Mouse (Mus musculus) heart, embryonic 10.5 days (tissue): Measurements from ENCODE around the gene Krt24. TPM values are rescaled to one million over a fixed set of nuclear protein-coding genes. Genes with fewer than 3 reads are reported as not detected.

Source experiments
- DNase-seq: peaks from one replicate; pipeline ENCODE4 v3.0.0-alpha.2; 2017; ENCODE audit warnings: low spot score
- H3K27ac ChIP-seq: fragments of 300-500 bp; sonication (generic); 2 replicates; pipeline ENCODE4 v1.5.1; 2016; ENCODE audit warnings: mild to moderate bottlenecking
- H3K27me3 ChIP-seq: fragments of 300-500 bp; sonication (generic); 2 replicates; pipeline ENCODE4 v1.6.1; 2016; ENCODE audit warnings: mild to moderate bottlenecking; ENCODE audit not compliant: poor library complexity, insufficient read depth, severe bottlenecking
- H3K36me3 ChIP-seq: fragments of 300-500 bp; sonication (generic); 2 replicates; pipeline ENCODE4 v1.6.1; 2016; ENCODE audit warnings: mild to moderate bottlenecking, moderate library complexity
- H3K4me1 ChIP-seq: fragments of 300-500 bp; sonication (generic); 2 replicates; pipeline ENCODE4 v1.6.1; 2016; ENCODE audit warnings: mild to moderate bottlenecking
- H3K4me3 ChIP-seq: fragments of 300-500 bp; sonication (generic); 2 replicates; pipeline ENCODE4 v1.5.1; 2016; ENCODE audit warnings: mild to moderate bottlenecking, moderate library complexity
- H3K9me3 ChIP-seq: fragments of 300-500 bp; sonication (generic); 2 replicates; pipeline ENCODE4 v1.6.1; 2016; ENCODE audit warnings: mild to moderate bottlenecking, moderate library complexity
- WGBS: fragments of 180-500 bp; shearing (Covaris S2); methylation state at CpG from one replicate; pipeline ENCODE4 v1.1.7; 2016; 5-methylcytosine and 5-hydroxymethylcytosine counted together
- polyA plus RNA-seq: library from polyadenylated mRNA; unstranded; fragments of >200 nt; fragmentation: Nextera tagmentation; extraction: Ambion mirVana; gene quantifications from 2 replicates; pipeline ENCODE4 v1.2.1, GENCODE M21; 2016

Krt24 gene
- polyA plus RNA-seq, 1 experiment from 2014 or later: not detected

DNA sequence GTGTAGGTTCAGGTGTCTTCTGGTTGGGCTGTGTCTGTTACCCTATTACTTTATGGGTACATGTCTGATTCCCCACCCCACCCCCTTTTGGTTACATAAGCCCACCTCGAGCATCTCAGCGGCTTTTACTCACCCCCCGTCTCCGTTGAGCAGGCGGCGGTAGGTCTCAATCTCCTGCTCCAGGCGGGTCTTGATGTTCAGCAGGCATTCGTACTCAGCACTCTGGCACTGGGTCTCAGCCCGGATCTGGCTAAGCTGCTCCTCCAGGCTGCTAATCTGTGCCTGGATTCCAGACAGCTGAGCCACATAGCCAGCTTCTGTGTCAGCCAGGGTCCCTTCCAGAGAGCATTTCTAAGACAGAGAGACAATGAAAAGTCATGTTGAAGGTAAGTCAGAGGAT lies 3.9 kb downstream of the Krt24 start:
- Histone ChIP-seq H3K27me3 (peaks cover 10% of the 10 kb centered on the region), H3K27ac (no peak overlapping the region), H3K36me3 (no peaks in the 10 kb centered on the region), H3K4me3 (no peak overlapping the region), H3K9me3 (no peaks in the 10 kb centered on the region), H3K4me1 (peaks cover 8% of the 10 kb centered on the region; the same call in 1 of the 2 replicates)
- 58% methylated on average over 9 of the region's 9 CpGs for WGBS
- DNase-seq: no peak

DNA sequence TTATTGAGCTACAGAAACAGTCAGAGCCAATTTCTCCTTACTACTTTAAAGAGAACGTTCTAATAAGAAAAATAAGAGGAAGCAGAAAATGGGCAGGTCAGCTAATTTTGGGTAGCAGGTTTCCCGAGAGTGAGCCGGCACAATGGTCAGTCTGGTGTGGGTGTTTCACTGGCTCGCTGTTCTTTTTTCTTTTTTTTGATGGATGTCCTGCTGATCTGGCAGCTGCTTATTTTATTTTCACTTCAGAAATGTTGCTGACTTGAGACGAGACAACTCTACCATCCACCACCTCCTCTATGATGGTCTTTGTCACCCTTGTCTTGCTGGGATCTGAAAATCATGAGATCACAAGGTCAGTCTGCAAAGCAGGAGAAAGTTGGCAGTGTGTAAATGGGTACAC lies 5.1 kb downstream of the Krt24 start:
- DNase-seq: no peak
- 81% methylated on average over 5 of the region's 5 CpGs for WGBS
- H3K36me3 ChIP-seq: no peaks in the 10 kb centered on the region

DNA sequence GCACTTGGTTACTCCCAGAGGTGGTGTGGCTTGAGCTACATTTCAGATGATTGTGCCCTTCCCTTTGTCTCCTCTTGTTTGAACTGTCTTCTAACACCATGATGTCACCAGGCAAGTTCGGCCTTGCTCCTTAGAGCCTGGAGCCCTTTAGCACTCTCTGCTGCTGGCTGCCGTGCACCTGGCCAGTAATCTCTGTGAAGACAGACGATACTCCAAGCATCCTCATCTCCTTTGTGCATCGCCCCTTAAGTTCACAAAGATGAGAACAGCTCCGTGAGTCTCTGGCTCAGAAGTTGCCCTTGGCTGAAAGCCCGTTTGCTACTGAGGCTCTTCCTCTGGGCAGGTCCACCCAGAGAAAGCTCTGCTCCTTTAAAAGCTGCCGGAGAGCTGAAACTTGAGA lies 8.3 kb downstream of the Krt24 start:
- H3K9me3 ChIP-seq: no peaks in the 10 kb centered on the region
- DNase-seq: no peak
- 64% methylated on average over 7 of the region's 7 CpGs for WGBS
- H3K27me3 ChIP-seq: no peaks in the 10 kb centered on the region
- peaks cover 11% of the 10 kb centered on the region; the same call in 1 of the 2 replicates for H3K4me1 ChIP-seq
- H3K4me3 ChIP-seq: no peak overlapping the region
- H3K27ac ChIP-seq: no peak overlapping the region
- H3K36me3 ChIP-seq: no peaks in the 10 kb centered on the region

More for the DNA sequence above, 5.1 kb downstream of the Krt24 start:
- Histone ChIP-seq H3K27ac (no peak overlapping the region), H3K9me3 (no peaks in the 10 kb centered on the region), H3K27me3 (peaks cover 9% of the 10 kb centered on the region), H3K4me1 (peaks cover 15% of the 10 kb centered on the region; the same call in 1 of the 2 replicates), H3K4me3 (no peak overlapping the region)

DNA sequence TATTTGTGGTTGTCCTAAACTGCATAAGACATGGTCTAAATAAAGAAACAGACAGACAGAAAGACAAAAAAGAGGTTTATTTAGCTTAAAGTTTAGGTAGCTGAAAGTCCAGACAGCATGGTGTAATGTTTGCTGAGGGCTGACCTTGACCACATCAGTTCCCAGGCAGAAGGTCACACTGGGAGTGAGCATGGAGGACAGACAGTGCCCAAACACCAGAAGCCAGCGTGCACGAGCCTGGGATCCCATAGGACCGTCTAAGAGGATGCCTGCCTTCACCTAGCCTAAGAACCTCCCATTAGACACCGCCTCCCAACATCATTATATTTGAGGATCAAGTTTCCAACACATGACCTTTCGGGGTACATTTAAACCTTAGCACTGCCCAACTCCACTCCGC lies 9.4 kb downstream of the Krt24 start:
- Histone ChIP-seq H3K36me3 (no peaks in the 10 kb centered on the region), H3K9me3 (no peaks in the 10 kb centered on the region), H3K27ac (no peak overlapping the region), H3K4me3 (no peak overlapping the region), H3K27me3 (no peaks in the 10 kb centered on the region), H3K4me1 (peaks cover 8% of the 10 kb centered on the region; the same call in 1 of the 2 replicates)
- no peak for DNase-seq
- 72% methylated on average over 6 of the region's 6 CpGs for WGBS

DNA sequence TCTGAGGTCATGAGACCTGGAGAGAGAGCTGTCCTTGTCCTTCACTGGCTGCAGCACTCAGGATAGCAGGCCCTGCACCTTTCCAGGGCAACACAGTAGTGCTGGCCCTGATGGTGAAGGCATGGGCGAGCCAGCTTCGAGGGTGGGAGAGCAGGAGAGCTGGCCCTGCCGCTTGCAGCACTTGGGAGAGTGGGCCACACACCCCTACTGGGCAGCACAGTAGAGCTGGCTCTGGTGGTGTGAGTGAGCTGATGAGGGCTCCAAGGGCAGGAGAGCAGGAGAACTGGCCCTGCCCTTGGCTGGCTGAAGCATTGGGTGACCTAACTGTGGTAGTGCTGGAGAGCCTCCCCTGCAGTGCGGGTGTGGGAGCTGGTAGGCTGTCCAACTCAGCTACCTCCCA lies 12.3 kb downstream of the Krt24 start:
- no peaks in the 10 kb centered on the region for H3K36me3 ChIP-seq
- WGBS: 85% methylated on average over 4 of the region's 4 CpGs
- H3K4me1 ChIP-seq: peaks cover 8% of the 10 kb centered on the region; the same call in 1 of the 2 replicates
- H3K27me3 ChIP-seq: no peaks in the 10 kb centered on the region
- no peaks in the 10 kb centered on the region for H3K9me3 ChIP-seq
- no peak overlapping the region for H3K27ac ChIP-seq
- H3K4me3 ChIP-seq: no peak overlapping the region
- no peak for DNase-seq

DNA sequence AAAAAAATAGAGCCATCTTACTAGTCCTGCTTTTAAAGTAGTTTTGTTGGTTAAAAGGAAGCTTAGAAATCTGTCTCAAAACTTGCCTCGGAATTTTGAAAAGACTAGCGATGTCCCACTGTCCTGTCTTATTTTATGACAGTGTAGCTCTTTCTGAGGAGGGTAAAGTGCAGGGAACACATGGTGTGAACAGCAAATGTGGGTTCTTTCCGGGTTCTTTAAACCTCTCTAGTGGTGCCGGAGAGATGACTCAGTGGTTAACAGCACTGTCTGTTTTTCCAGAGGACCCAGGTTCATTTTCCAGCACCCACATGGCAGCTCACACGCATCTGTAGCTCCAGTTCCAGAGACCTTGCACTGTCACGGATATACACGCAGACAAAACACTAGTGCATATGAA lies 15.9 kb downstream of the Krt24 start:
- 71% methylated on average over 7 of the region's 7 CpGs for WGBS
- Histone ChIP-seq H3K27me3 (no peaks in the 10 kb centered on the region), H3K9me3 (no peaks in the 10 kb centered on the region), H3K4me1 (no peaks in the 10 kb centered on the region; the same call in 1 of the 2 replicates), H3K27ac (no peak overlapping the region), H3K4me3 (no peak overlapping the region), H3K36me3 (no peaks in the 10 kb centered on the region)
- DNase-seq: no peak

DNA sequence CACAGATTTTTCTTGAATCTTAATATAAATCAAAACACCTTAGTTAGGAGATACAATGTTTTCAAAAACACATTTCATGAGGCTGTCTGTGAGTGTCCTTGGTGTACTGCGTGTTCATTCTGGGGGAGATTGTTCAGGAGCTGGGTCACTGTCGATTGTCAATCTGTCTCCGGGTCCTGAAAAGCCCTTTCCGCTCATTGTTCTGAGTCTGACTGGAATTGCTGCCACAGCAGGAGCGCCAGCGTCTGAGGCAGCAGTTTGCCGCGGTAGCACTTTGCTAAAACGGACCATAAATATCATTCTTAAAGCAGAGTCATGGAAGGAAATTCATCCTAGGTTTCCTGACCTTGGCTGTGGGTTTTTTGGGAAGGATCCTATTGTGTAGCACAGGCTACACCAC lies 19.3 kb downstream of the Krt24 start:
- Histone ChIP-seq H3K4me1 (no peaks in the 10 kb centered on the region), H3K27me3 (no peaks in the 10 kb centered on the region), H3K27ac (no peak overlapping the region), H3K9me3 (no peaks in the 10 kb centered on the region), H3K36me3 (no peaks in the 10 kb centered on the region), H3K4me3 (no peak overlapping the region)
- DNase-seq: no peak
- WGBS: 54% methylated on average over 9 of the region's 9 CpGs

DNA sequence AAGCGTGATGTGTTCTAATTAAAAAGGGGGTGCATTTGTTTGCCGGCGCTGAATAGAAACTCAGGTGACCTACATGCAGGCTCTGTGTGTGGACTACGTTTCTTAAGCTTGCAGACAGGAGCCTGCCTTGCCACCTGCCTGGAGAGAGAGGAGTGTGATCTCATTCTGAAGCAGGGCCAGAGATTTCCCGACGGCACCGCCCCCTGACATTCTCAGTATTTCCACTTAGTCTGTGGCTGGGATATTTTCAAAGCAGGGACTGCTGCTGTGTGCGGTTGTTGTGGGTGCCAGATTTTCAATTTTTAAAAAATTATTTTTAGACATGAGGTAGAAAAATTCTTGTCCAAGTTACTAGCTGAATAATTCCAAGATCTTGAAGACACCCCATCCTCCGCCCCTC lies 19.8 kb downstream of the Krt24 start:
- no peak for DNase-seq
- Histone ChIP-seq H3K27ac (0 out of 2 replicates have a peak overlapping the region, but pooled peaks have one; percentile 10), H3K9me3 (no peaks in the 10 kb centered on the region), H3K27me3 (no peaks in the 10 kb centered on the region), H3K36me3 (no peaks in the 10 kb centered on the region), H3K4me1 (no peaks in the 10 kb centered on the region), H3K4me3 (no peak overlapping the region)
- WGBS: 64% methylated on average over 9 of the region's 9 CpGs

DNA sequence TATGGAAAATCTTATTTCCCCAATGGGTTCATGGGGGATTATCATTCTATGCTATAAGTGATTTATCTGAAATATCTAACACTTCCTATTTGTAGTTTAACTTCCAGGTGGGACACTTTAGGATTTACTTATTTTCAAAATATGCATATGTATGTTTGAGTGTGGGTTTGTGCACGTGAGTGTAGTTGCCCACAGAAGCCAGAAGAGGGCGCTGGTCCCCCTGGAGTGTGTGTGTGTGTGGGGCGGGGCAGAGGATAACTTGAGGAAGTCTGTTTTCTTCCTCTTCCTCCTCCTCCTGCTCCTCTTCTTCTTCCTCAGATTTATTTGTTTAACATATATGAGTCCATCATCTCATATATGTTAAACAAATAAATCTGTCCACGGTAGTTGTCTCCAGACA lies 28.8 kb downstream of the Krt24 start:
- H3K4me3 ChIP-seq: no peak overlapping the region
- 73% methylated on average over 4 of the region's 4 CpGs for WGBS
- H3K9me3 ChIP-seq: no peaks in the 10 kb centered on the region
- H3K4me1 ChIP-seq: no peaks in the 10 kb centered on the region
- H3K27me3 ChIP-seq: no peaks in the 10 kb centered on the region
- no peaks in the 10 kb centered on the region for H3K36me3 ChIP-seq
- H3K27ac ChIP-seq: no peak overlapping the region
- no peak for DNase-seq

DNA sequence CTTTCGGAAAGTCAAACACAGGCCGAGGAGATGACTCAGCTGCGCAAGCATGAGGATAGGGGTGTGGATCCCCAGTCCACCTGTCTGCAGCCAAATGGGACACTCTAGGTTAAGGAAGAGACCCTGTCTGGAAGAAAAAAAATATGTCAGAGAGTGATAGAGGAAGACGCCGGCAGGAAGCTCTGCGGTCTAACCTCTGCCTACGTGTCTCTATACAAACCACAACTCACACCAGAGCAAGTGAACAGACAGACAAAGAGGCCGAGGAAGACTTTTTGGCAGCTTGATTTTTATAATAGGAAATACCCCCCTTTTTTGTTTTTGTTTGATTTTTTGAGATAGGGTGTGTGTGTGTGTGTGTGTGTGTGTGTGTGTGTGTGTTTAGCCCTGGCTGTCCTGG lies 29.7 kb downstream of the Krt24 start:
- H3K27ac ChIP-seq: no peak overlapping the region
- no peak overlapping the region for H3K4me3 ChIP-seq
- 91% methylated on average over 8 of the region's 8 CpGs for WGBS
- H3K4me1 ChIP-seq: 0 out of 2 replicates have a peak, but pooled peaks cover 1% of the 10 kb centered on the region
- H3K36me3 ChIP-seq: no peaks in the 10 kb centered on the region
- no peaks in the 10 kb centered on the region for H3K27me3 ChIP-seq
- H3K9me3 ChIP-seq: no peaks in the 10 kb centered on the region
- DNase-seq: no peak

DNA sequence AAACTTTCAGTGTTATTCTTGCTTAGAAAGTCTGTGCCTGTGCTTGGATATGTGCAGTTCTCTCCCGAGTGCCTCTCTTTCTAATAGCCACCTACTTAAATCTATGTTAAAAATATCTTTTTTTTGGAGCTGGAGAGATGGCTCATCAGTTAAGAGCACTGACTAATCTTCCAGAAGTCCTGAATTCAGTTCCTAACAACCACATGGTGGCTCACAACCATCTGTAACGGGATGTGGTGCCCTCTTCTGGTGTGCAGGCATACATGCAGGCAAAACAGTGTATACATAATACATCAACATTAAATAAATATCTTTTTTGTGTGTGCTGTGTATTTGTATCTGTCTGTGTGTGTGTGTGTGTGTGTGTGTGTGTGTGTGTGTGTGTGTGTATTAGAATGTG lies 31.2 kb downstream of the Krt24 start:
- Histone ChIP-seq H3K4me1 (peaks cover 6% of the 10 kb centered on the region; the same call in 1 of the 2 replicates), H3K27me3 (no peaks in the 10 kb centered on the region), H3K9me3 (no peaks in the 10 kb centered on the region), H3K27ac (no peak overlapping the region), H3K4me3 (no peak overlapping the region), H3K36me3 (no peaks in the 10 kb centered on the region)
- WGBS: 63% methylated on average over 2 of the region's 2 CpGs
- no peak for DNase-seq

DNA sequence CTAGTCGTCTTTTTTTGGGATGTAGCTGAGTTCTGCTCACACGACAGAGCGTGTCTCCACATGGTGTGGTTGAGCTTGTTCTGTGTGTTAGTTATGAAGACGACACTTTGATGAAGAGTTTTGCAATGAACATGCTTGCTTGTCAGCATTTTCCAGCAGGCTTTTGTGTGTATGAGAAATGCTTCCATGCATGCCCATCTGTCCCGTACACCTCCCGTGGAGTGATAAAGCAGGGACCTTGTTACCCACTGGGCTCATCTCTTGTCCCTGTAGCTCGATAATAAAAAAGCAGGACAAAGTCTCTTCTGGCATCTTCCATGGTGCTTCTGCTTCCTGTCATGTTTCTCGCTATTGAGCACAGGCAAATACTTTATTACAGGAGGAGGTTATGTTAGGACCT lies 32.4 kb downstream of the Krt24 start:
- Histone ChIP-seq H3K4me1 (peaks cover 6% of the 10 kb centered on the region; the same call in 1 of the 2 replicates), H3K36me3 (no peaks in the 10 kb centered on the region), H3K27me3 (no peaks in the 10 kb centered on the region), H3K9me3 (no peaks in the 10 kb centered on the region), H3K27ac (no peak overlapping the region), H3K4me3 (no peak overlapping the region)
- DNase-seq: no peak
- 78% methylated on average over 8 of the region's 8 CpGs for WGBS

DNA sequence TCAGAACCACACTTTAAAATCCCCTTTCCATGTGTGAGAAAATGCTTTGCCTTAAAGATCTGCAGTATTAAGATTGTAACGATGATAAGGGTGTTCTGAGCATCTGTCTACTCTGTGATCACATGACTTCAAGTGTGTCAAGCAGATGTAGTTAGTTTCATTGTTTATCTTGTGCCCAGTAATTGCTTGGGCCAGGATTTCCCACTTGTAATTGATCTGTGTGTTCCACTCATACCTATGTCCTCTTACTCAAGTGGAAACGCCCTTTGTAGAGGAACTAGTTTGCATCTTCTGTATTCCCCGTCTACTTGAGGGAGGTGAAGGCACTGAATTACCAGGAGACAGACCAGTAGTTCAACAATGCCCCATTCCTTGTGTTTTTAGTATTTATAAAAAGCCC lies 34.4 kb downstream of the Krt24 start:
- no peaks in the 10 kb centered on the region for H3K9me3 ChIP-seq
- H3K4me1 ChIP-seq: peaks cover 6% of the 10 kb centered on the region; the same call in 1 of the 2 replicates
- H3K27ac ChIP-seq: no peak overlapping the region
- no peak overlapping the region for H3K4me3 ChIP-seq
- WGBS: 69% methylated on average over 3 of the region's 3 CpGs
- H3K36me3 ChIP-seq: no peaks in the 10 kb centered on the region
- no peaks in the 10 kb centered on the region for H3K27me3 ChIP-seq
- no peak for DNase-seq

DNA sequence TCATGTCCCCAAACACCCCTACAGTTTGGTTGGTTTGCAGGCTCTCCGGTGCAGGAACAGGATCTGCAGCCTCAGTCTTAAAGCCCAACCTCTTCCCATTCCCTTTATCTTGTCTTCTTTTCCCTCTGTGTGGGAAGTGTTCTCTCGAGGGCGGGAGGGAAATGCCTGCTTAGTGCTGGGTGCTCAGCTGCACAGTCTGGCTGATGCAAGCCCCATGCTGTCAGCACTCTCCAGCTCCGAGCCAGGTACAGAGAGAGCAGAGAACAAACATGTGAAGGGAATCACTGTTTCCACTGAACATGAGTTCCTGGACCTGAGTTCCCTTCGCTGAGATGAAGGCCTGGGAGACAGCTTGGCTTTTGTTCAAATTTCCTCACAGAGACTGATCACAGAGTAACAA lies 34.8 kb downstream of the Krt24 start:
- no peak for DNase-seq
- H3K9me3 ChIP-seq: no peaks in the 10 kb centered on the region
- no peak overlapping the region for H3K27ac ChIP-seq
- no peaks in the 10 kb centered on the region for H3K27me3 ChIP-seq
- H3K4me1 ChIP-seq: peaks cover 6% of the 10 kb centered on the region; the same call in 1 of the 2 replicates
- H3K36me3 ChIP-seq: no peaks in the 10 kb centered on the region
- H3K4me3 ChIP-seq: no peak overlapping the region
- 42% methylated on average over 5 of the region's 5 CpGs for WGBS
